Mouse (Mus musculus) embryonic facial prominence, embryonic 10.5 days (tissue): ENCODE results near the gene Gm21887. TPM values are rescaled to one million over a fixed set of nuclear protein-coding genes. Genes with fewer than 3 reads are reported as not detected.
"Not testable (repeated sequence)": the region's sequence is repeated elsewhere in the genome, so short reads cannot be mapped to it uniquely, and the experiment has no call there.

Source experiments
- DNase-seq: peaks from one replicate; pipeline ENCODE4 v3.0.0-alpha.2; 2017; ENCODE audit warnings: low spot score
- H3K27ac ChIP-seq: fragments of 300-500 bp; sonication (generic); replicated peaks from 2 replicates; pipeline ENCODE4 v1.5.1; 2016; ENCODE audit warnings: mild to moderate bottlenecking
- H3K27me3 ChIP-seq: fragments of 300-500 bp; sonication (generic); replicated peaks from 2 replicates; pipeline ENCODE4 v1.6.1; 2016; ENCODE audit warnings: low read depth, mild to moderate bottlenecking; ENCODE audit not compliant: poor library complexity, severe bottlenecking
- H3K36me3 ChIP-seq: fragments of 300-500 bp; sonication (generic); replicated peaks from 2 replicates; pipeline ENCODE4 v1.6.1; 2016; ENCODE audit warnings: mild to moderate bottlenecking, moderate library complexity
- H3K4me1 ChIP-seq: fragments of 300-500 bp; sonication (generic); 2 replicates; pipeline ENCODE4 v1.6.1; 2016
- H3K4me3 ChIP-seq: fragments of 300-500 bp; sonication (generic); 2 replicates; pipeline ENCODE4 v1.5.1; 2016; ENCODE audit warnings: mild to moderate bottlenecking, moderate library complexity
- H3K9me3 ChIP-seq: fragments of 300-500 bp; sonication (generic); 2 replicates; pipeline ENCODE4 v1.6.1; 2016; ENCODE audit warnings: mild to moderate bottlenecking
- WGBS: fragments of 180-500 bp; shearing (Covaris S2); methylation state at CpG from one replicate; pipeline ENCODE4 v1.1.7; 2016; 5-methylcytosine and 5-hydroxymethylcytosine counted together
- polyA plus RNA-seq: library from polyadenylated mRNA; unstranded; fragments of >200 nt; fragmentation: Nextera tagmentation; extraction: Ambion mirVana; gene quantifications from 2 replicates; pipeline ENCODE4 v1.2.1, GENCODE M21; 2016

The Gm21887 gene
- polyA plus RNA-seq, 1 experiment from 2014 or later = 259 TPM

DNA sequence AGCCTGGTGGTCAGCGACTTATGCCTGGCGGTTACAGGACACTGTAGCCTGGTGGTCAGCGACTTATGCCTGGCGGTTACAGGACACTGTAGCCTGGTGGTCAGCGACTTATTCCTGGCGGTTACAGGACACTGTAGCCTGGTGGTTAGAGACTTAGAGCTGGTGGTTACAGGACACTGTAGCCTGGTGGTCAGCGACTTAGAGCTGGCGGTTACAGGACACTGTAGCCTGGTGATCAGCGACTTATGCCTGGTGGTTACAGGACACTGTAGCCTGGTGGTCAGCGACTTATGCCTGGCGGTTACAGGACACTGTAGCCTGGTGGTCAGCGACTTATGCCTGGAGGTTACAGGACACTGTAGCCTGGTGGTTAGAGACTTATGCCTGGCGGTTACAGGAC is 4.6 kb downstream of the Gm21887 start:
- H3K27ac ChIP-seq, H3K27me3 ChIP-seq, H3K4me1 ChIP-seq, DNase-seq, H3K4me3 ChIP-seq: not testable (repeated sequence)
- 84% methylated on average over 8 of the region's 13 CpGs for WGBS
- peaks cover 41% of the 10 kb centered on the region for H3K9me3 ChIP-seq
- peaks cover 41% of the 10 kb centered on the region for H3K36me3 ChIP-seq

DNA sequence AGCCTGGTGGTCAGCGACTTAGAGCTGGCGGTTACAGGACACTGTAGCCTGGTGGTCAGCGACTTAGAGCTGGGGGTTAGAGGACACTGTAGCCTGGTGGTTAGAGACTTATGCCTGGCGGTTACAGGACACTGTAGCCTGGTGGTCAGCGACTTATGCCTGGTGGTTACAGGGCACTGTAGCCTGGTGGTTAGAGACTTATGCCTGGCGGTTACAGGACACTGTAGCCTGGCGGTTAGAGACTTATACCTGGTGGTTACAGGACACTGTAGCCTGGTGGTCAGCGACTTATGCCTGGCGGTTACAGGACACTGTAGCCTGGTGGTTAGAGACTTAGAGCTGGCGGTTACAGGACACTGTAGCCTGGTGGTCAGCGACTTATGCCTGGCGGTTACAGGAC is 6.4 kb downstream of the Gm21887 start:
- WGBS = 87% methylated on average over 12 of the region's 12 CpGs
- not testable (repeated sequence) for H3K27me3 ChIP-seq, H3K27ac ChIP-seq, H3K4me3 ChIP-seq, DNase-seq, H3K4me1 ChIP-seq
- H3K36me3 ChIP-seq = peaks cover 51% of the 10 kb centered on the region
- H3K9me3 ChIP-seq = peaks cover 41% of the 10 kb centered on the region

DNA sequence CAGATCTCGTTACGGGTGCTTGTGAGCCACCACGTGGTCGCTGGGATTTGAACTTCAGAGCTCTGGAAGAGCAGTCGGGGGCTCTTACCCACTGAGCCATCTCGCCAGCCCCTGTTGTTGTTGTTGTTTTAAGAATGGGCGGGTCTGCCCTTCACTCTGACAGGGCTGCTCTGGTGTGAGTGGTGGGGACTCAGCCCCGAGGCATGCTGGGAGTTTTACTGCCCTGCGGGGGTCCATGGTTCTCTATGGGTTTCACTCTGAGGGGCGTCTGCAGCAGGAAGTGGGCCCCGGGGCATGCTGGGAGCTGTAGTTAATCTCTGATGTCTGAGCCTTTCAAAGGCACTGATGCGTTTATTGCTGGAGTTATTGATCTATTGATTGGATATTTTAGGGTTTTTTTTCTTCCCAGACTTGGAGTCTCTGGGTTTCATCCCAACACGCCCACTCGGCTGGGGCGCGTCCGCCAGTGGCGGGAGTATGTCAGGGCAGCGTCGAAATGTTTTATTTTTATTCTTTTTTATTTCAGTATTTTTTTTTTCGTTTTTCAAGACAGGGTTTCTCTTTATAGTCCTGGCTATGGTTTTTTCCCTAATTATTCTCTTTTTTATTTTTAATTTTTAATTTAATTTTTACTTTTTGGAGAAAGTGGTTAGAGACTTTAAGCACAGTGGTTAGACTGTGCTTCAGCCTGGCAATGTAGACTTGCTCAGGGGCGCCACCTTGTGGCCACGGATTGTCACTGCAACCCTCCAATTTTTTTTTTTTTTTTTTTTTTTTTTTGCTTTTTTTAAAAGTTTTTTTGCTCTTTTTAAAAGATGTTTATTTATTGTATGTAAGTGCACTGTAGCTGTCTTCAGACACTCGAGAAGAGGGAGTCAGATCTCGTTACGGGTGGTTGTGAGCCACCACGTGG is 8.1 kb downstream of the Gm21887 start:
- peak; percentile 91 for DNase-seq
- H3K27ac ChIP-seq, H3K4me1 ChIP-seq, H3K27me3 ChIP-seq: not testable (repeated sequence)
- Histone ChIP-seq H3K4me3 (peak overlapping the region; percentile 1; the same call in 1 of the 2 replicates), H3K9me3 (peaks cover 48% of the 10 kb centered on the region), H3K36me3 (peaks cover 59% of the 10 kb centered on the region)
- 62% methylated on average over 27 of the region's 27 CpGs for WGBS

DNA sequence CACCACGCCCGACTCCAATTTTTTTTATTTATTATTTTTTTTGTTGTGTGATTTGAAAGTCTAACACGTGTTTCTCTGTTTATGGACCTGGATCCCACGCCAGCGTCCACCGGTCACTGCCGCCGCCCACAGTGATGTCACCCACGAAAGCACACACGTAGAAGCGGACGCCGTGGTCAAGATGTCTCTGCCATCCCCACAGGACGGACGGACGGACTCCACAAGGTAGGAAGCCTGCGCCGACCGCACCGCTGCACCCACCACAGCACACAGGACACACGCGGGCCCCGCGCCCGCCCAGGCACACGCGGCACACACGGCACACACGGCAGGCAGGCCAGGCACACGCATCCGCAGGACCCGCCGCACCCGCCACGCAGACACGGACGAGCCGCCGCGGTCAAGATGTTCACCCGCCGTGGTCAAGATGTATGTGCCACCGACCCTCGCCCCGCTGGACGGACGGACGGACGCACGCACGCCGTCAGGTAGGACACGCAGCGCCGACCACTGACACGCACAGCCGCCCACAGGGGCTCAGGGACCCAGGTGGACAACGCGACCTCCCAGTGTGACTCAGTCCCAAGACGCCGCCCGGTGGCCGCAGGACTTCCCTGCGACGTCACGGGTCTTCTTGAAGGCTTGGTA is 9.2 kb downstream of the Gm21887 start:
- peaks cover 48% of the 10 kb centered on the region for H3K9me3 ChIP-seq
- DNase-seq = peak; percentile 59
- not testable (repeated sequence) for H3K4me1 ChIP-seq, H3K27me3 ChIP-seq, H3K27ac ChIP-seq, H3K4me3 ChIP-seq
- peaks cover 59% of the 10 kb centered on the region for H3K36me3 ChIP-seq
- WGBS = 87% methylated on average over 66 of the region's 66 CpGs

DNA sequence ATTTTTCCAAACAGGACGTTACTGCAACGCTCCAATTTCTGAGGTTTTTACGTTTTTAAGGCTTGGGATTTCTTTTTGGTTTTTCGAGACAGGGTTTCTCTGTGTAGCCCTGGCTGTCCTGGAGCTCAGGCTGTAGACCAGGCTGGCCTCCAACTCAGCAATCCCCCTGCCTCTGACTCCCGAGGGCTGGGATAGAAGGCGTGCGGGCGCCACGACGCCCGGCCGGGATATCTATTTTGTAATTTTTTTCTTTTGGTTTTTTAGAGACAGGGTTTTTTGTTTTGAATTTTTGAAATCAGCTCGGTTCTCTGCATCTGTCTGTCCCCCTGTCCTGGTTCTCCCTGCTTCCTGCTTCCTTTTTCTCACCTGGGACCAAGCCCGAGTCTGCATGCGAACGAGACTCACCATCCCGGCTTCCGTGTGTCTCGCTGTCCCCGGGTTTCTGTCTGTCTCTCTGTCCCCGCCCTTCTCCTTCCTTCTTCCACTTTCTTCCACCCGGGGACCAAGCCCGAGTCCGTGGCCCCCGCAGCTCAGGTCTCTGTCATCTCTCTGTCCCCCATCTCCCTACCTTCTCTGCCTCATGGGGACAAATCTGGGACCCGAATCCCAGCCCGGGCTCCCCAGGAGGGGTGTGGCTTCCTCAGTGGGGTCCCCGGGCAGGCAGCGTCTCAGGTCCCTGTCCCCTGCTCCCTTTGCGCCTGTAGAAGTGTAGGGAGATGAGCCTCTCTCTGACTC is 9.9 kb downstream of the Gm21887 start:
- H3K4me3 ChIP-seq, H3K27ac ChIP-seq, H3K27me3 ChIP-seq, H3K4me1 ChIP-seq: not testable (repeated sequence)
- Histone ChIP-seq H3K36me3 (peaks cover 56% of the 10 kb centered on the region), H3K9me3 (peaks cover 48% of the 10 kb centered on the region)
- peak; percentile 49 for DNase-seq
- WGBS = 86% methylated on average over 30 of the region's 30 CpGs

GRCm38 (mm10) chrX:170019954-170020689 is 10.7 kb downstream of the Gm21887 start:
- not testable (repeated sequence) for H3K27ac ChIP-seq, H3K4me1 ChIP-seq, H3K4me3 ChIP-seq, H3K27me3 ChIP-seq
- DNase-seq = peak; percentile 8
- H3K36me3 ChIP-seq = peaks cover 56% of the 10 kb centered on the region
- WGBS = 58% methylated on average over 14 of the region's 14 CpGs
- peaks cover 48% of the 10 kb centered on the region for H3K9me3 ChIP-seq

DNA sequence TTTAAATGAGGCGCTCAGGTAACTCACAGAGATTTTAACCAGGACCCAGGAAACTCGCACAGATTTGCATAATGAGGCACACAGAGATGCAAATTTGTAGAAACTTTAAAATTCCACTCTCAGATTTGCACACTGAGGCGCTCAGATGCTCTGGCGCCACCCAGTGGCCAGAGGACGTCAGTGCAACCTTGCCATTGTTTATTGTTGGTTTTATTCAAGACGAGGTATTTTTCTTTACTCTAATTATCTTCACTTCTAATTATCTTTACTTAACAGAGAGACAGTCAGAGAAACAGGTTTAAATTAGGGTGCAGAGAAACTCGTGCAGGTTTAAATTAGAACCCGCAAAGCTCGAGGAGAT is 11.2 kb downstream of the Gm21887 start:
- DNase-seq = peak; percentile 79
- Histone ChIP-seq H3K36me3 (peaks cover 56% of the 10 kb centered on the region), H3K9me3 (peaks cover 48% of the 10 kb centered on the region)
- H3K27ac ChIP-seq, H3K4me1 ChIP-seq, H3K4me3 ChIP-seq, H3K27me3 ChIP-seq: not testable (repeated sequence)
- WGBS = 53% methylated on average over 9 of the region's 9 CpGs

DNA sequence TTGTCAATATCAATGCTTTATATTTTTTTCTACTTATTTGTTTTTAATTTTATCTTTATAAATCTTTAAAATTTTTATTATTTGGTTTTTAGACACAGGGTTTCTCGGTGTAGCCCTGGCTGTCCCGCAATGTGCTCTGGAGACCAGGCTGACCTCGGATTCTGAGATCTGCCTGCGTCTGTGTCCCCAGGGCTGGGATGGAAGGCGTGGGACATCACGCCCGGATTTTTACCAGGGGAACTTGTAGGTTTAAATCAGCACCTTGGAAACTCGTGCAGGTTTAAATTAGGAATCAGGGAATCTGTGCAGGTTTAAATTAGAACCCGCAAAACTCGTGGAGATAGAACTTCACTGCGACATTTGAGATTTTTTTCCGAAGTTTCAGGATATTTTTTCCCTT is 11.7 kb downstream of the Gm21887 start:
- peaks cover 53% of the 10 kb centered on the region for H3K36me3 ChIP-seq
- H3K27ac ChIP-seq, H3K27me3 ChIP-seq, H3K4me3 ChIP-seq, H3K4me1 ChIP-seq: not testable (repeated sequence)
- DNase-seq = peak; percentile 37
- peaks cover 47% of the 10 kb centered on the region for H3K9me3 ChIP-seq
- WGBS = 80% methylated on average over 12 of the region's 12 CpGs

DNA sequence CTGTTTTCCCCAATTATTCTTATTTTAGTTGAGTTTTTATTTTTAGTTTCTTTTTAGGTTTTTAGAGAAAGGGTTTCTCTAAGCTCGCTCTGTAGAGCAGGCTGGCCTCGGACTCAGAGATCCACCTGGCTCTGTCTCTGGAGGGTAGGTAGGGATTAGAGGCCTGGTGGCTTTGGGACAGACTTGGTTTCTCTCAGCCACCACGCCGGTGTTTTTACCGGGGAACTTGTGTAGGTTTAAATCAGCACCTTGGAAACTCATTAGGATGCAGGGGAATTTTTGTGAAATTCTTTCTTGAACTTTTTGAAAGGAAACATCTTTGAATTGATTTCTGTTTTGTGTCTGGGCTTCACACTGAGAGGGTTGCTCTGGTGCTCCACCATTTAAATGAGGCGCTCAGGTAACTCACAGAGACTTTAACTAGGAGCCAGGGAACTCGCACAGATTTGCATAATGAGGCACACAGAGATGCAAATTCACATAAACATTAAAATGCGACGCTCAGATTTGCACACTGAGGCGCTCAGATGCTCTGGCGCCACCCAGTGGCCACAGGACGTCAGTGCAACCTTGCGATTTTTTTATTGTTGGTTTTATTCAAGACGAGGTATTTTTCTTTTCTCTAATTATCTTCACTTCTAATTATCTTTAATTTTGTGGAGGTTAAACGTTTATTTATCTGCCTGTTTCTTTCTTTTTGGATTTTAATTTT is 12.4 kb downstream of the Gm21887 start:
- 55% methylated on average over 15 of the region's 15 CpGs for WGBS
- H3K36me3 ChIP-seq = peaks cover 48% of the 10 kb centered on the region
- H3K27me3 ChIP-seq, H3K4me1 ChIP-seq, H3K27ac ChIP-seq, H3K4me3 ChIP-seq: not testable (repeated sequence)
- DNase-seq = peak; percentile 72
- peaks cover 44% of the 10 kb centered on the region for H3K9me3 ChIP-seq
